Mouse (Mus musculus): ENCODE results near the gene Ube3b. TPM values are rescaled to one million over a fixed set of nuclear protein-coding genes. Genes with fewer than 3 reads are reported as not detected.

Ube3b gene
- polyA plus RNA-seq, 1 experiment from 2014 or later, result 49.2 TPM

DNA sequence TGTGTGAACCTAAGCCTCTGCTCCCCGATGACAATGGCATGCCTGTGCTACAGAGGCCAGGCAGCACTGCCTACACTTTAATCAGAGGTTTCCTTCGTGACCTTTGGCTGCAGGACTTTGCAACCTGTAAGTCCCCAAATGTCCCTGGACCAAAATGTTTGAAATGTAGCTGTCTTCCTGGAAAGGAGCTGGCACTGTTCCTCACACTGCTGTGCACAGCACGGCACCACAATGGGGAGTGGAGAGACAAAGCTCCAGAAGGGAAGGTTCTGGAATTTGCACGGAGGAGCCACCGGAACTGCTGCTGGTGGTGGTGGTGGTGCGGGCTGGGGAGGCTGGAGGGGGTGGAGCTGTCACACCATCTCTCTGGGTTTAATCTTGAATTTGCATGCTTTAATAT, 46.3 kb downstream of the Ube3b start:
- H3K27ac ChIP-seq (replicated peaks; ENCODE audit: low read depth, low read length), result 0 out of 2 replicates have a peak overlapping the region, but pooled peaks have one; percentile 45
- H3K4me3 ChIP-seq (replicated peaks; ENCODE audit: low read depth, low read length), result no peak overlapping the region
- no peak overlapping the region for H3K9ac ChIP-seq (replicated peaks; ENCODE audit: low read length)
- 75% methylated on average over 6 of the region's 6 CpGs for WGBS
- 0 out of 2 replicates have a peak, but pooled peaks cover under 1% of the 10 kb centered on the region for H3K36me3 ChIP-seq (ENCODE audit: control insufficient read depth, insufficient read depth, low read length)
- H3K27me3 ChIP-seq (ENCODE audit: control insufficient read depth, insufficient read depth, low read length), result no peaks in the 10 kb centered on the region
- DNase-seq (no peak), ATAC-seq (ENCODE audit: low FRiP score, low TSS enrichment) (no peak)
- no peaks in the 10 kb centered on the region for H3K9me3 ChIP-seq (ENCODE audit: control insufficient read depth, low read length)
- no peak overlapping the region for H3K4me2 ChIP-seq (ENCODE audit: low read length)
- H3K4me1 ChIP-seq (ENCODE audit: control insufficient read depth, insufficient read depth, low read length), result no peaks in the 10 kb centered on the region

DNA sequence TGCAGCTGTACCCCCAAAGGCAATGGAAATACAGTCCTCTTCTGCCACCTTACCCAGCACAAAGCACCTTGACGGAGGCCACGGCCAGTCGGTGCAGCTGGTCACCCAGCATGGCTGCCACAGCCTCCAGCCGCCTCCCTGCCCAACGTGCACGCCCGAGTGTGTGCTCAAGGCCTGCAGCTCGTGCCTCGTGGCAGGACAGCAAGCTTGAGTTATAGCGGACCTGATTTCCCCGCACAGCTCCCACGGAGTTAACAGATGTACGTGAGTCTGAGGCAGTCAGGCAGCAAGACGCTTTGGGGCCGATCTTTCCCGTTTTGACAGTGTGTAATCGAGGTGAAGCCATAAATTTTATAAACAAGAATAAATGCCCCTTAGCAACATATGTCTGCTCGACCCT, 48.2 kb downstream of the Ube3b start:
- WGBS, result 82% methylated on average over 18 of the region's 18 CpGs
- DNase-seq, result no peak
- no peak for ATAC-seq (ENCODE audit: low FRiP score, low TSS enrichment)
- Histone ChIP-seq H3K36me3 (ENCODE audit: control insufficient read depth, insufficient read depth, low read length) (no peaks in the 10 kb centered on the region), H3K27me3 (ENCODE audit: control insufficient read depth, insufficient read depth, low read length) (no peaks in the 10 kb centered on the region), H3K27ac (replicated peaks; ENCODE audit: low read depth, low read length) (no peak overlapping the region), H3K4me3 (replicated peaks; ENCODE audit: low read depth, low read length) (no peak overlapping the region), H3K9ac (replicated peaks; ENCODE audit: low read length) (no peak overlapping the region), H3K4me1 (ENCODE audit: control insufficient read depth, insufficient read depth, low read length) (no peaks in the 10 kb centered on the region), H3K4me2 (ENCODE audit: low read length) (no peak overlapping the region), H3K9me3 (ENCODE audit: control insufficient read depth, low read length) (no peaks in the 10 kb centered on the region)

DNA sequence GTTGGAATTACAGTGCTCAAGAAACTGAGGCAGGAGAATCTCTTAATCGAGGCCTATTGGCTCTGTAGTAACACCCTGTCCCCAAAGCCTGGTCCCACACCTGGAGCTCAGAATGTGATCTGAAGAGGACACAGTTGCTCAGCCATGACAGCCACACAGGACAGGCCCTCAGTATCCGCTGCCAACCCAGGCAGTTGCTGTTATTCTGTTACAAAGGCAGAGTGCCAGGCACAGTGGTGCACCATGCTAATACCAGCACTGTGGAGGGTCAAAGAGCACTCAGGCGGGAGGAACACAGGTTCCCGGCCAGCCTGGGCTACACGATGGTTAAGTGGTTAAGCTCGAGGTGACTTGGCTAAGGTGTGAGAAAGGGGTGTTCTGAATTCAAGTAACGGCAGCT, 49.4 kb downstream of the Ube3b start:
- H3K4me2 ChIP-seq (ENCODE audit: low read length), result no peak overlapping the region
- 85% methylated on average over 7 of the region's 7 CpGs for WGBS
- no peak overlapping the region for H3K9ac ChIP-seq (replicated peaks; ENCODE audit: low read length)
- peaks cover 6% of the 10 kb centered on the region for H3K36me3 ChIP-seq (ENCODE audit: control insufficient read depth, insufficient read depth, low read length)
- ATAC-seq (ENCODE audit: low FRiP score, low TSS enrichment) (no peak), DNase-seq (no peak)
- H3K9me3 ChIP-seq (ENCODE audit: control insufficient read depth, low read length), result no peaks in the 10 kb centered on the region
- no peak overlapping the region for H3K27ac ChIP-seq (replicated peaks; ENCODE audit: low read depth, low read length)
- H3K4me3 ChIP-seq (replicated peaks; ENCODE audit: low read depth, low read length), result no peak overlapping the region
- no peaks in the 10 kb centered on the region for H3K4me1 ChIP-seq (ENCODE audit: control insufficient read depth, insufficient read depth, low read length)
- H3K27me3 ChIP-seq (ENCODE audit: control insufficient read depth, insufficient read depth, low read length), result no peaks in the 10 kb centered on the region

DNA sequence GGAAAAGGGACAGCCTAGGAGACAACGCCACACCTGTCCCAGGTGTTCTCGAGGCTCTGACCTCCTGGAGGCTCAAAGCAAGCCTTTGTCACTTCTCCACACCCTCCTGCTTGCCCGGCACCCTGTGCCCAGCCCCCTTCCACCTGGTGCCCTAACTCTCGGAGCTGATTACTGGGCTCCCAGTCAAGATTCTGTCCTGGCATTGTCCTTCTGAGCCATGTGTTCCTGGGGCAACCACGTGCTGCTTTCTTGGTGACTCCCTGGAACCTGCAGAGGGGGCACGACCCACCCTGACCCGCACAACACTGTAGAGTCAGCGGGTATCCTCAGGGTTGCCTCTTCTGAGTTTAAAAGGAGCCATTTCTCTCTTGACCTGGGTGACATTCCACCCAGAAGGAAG, 54.0 kb downstream of the Ube3b start:
- Histone ChIP-seq H3K36me3 (ENCODE audit: control insufficient read depth, insufficient read depth, low read length) (peaks cover 20% of the 10 kb centered on the region), H3K4me2 (ENCODE audit: low read length) (no peak overlapping the region), H3K4me3 (replicated peaks; ENCODE audit: low read depth, low read length) (no peak overlapping the region), H3K27ac (replicated peaks; ENCODE audit: low read depth, low read length) (no peak overlapping the region), H3K4me1 (ENCODE audit: control insufficient read depth, insufficient read depth, low read length) (no peaks in the 10 kb centered on the region), H3K9ac (replicated peaks; ENCODE audit: low read length) (no peak overlapping the region), H3K9me3 (ENCODE audit: control insufficient read depth, low read length) (no peaks in the 10 kb centered on the region), H3K27me3 (ENCODE audit: control insufficient read depth, insufficient read depth, low read length) (no peaks in the 10 kb centered on the region)
- DNase-seq (no peak), ATAC-seq (ENCODE audit: low FRiP score, low TSS enrichment) (no peak)
- 88% methylated on average over 8 of the region's 8 CpGs for WGBS

DNA sequence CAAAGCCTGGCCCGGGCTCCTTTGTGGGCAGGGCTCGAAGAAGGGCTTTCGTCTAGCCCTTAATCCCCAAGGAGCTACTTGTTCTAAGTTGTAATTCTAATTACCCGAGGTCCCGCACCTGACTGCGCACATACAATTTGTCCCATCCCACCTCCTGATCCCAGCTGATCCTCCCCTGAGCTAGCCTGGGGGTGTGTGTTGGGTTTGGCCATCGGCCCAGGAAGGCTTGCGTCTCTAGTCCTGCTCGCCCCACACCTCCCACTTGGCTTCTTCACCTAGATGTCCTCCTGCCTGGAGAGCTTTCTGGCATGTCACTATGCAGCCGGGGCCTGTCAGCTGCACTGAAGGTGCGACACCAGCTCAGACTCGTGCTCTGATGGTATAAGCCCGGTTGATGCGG, 55.2 kb downstream of the Ube3b start:
- Histone ChIP-seq H3K27me3 (ENCODE audit: control insufficient read depth, insufficient read depth, low read length) (no peaks in the 10 kb centered on the region), H3K36me3 (ENCODE audit: control insufficient read depth, insufficient read depth, low read length) (peaks cover 20% of the 10 kb centered on the region), H3K27ac (replicated peaks; ENCODE audit: low read depth, low read length) (no peak overlapping the region), H3K9me3 (ENCODE audit: control insufficient read depth, low read length) (no peaks in the 10 kb centered on the region), H3K4me1 (ENCODE audit: control insufficient read depth, insufficient read depth, low read length) (no peaks in the 10 kb centered on the region), H3K4me2 (ENCODE audit: low read length) (no peak overlapping the region), H3K9ac (replicated peaks; ENCODE audit: low read length) (no peak overlapping the region), H3K4me3 (replicated peaks; ENCODE audit: low read depth, low read length) (no peak overlapping the region)
- WGBS, result 90% methylated on average over 14 of the region's 14 CpGs
- ATAC-seq (ENCODE audit: low FRiP score, low TSS enrichment) (no peak), DNase-seq (no peak)

DNA sequence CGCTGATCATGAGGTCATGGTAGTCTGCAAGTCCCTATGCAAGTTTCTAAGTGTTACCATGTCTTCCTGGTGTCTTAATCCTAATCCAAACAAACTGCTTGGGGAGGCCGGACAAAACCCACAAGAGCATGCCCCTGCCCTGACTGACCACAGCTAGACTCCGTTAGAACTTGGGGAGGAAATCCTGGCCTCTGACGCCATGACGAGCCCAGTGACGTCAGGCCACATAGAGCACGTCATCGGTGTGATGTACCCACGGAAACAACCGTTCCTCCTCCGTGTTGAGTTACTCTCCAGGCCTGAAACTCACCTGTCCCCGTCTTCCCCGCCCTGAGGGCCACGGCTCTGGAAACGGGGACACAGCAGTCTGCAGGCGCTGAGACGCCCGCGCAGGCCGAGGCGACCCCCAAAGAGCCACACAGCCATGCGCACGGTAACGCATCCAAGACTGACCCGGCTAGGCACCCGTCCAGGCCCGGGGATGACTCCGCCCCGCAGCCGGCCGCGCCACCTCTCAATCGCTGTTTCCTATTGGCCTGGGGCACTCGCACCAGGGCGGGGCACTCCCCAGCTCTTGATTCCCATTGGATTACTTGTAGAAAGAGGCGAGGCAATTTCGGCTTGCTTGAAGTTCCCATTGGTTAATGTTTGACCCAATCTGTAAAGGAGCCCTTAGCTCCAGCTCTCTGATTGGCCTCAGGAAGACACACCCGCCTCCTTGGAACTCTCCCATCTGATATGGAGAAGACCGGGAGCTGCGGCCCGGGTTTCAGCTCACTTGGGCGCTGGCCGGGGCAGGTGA, 63.4 kb downstream of the Ube3b start, which contains the start of the genes Mmab and Mvk:
Gene Mmab (minus strand): TSS at position 495 of the 802 bp plus-strand sequence.
Gene Mvk (plus strand): TSS at position 704 of the 802 bp plus-strand sequence.
- ATAC-seq (ENCODE audit: low FRiP score, low TSS enrichment) (peak; percentile 98), DNase-seq (peak; percentile 99)
- peaks cover 22% of the 10 kb centered on the region; the same call in 1 of the 2 replicates for H3K36me3 ChIP-seq (ENCODE audit: control insufficient read depth, insufficient read depth, low read length)
- 3% methylated on average over 43 of the region's 43 CpGs for WGBS
- H3K4me2 ChIP-seq (ENCODE audit: low read length), result peak within 1 kb of the TSS; percentile 79
- H3K9me3 ChIP-seq (ENCODE audit: control insufficient read depth, low read length), result no peaks in the 10 kb centered on the region
- peaks cover 8% of the 10 kb centered on the region; the same call in 1 of the 2 replicates for H3K4me1 ChIP-seq (ENCODE audit: control insufficient read depth, insufficient read depth, low read length)
- H3K27ac ChIP-seq (replicated peaks; ENCODE audit: low read depth, low read length), result peak within 1 kb of the TSS; percentile 76
- H3K9ac ChIP-seq (replicated peaks; ENCODE audit: low read length), result peak within 1 kb of the TSS; percentile 67
- H3K27me3 ChIP-seq (ENCODE audit: control insufficient read depth, insufficient read depth, low read length), result no peaks in the 10 kb centered on the region
- H3K4me3 ChIP-seq (replicated peaks; ENCODE audit: low read depth, low read length), result peak within 1 kb of the TSS; percentile 67

DNA sequence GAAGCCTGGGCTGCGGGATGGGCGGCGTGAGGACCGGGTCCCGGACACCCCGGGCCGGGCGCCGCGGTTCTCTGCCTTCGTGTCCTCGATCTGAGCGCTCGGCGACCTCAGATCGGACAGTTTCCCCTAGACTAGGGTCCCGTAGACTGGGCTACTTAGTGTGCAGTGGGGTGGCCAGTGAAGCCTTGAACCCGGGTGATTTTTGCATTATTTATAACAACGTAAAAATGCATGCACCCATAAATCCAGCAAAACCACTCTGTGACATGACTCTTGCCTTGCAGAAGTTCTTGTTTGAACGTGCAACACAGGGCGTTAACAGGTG, 63.9 kb downstream of the Ube3b start:
- H3K27me3 ChIP-seq (ENCODE audit: control insufficient read depth, insufficient read depth, low read length), result no peaks in the 10 kb centered on the region
- H3K4me2 ChIP-seq (ENCODE audit: low read length), result peak overlapping the region; percentile 79
- H3K4me3 ChIP-seq (replicated peaks; ENCODE audit: low read depth, low read length), result peak overlapping the region; percentile 67
- H3K27ac ChIP-seq (replicated peaks; ENCODE audit: low read depth, low read length), result no peak overlapping the region
- peaks cover 8% of the 10 kb centered on the region; the same call in 1 of the 2 replicates for H3K4me1 ChIP-seq (ENCODE audit: control insufficient read depth, insufficient read depth, low read length)
- no peak for DNase-seq
- WGBS, result under 1% methylated on average over 21 of the region's 21 CpGs
- H3K9ac ChIP-seq (replicated peaks; ENCODE audit: low read length), result peak overlapping the region; percentile 61
- H3K36me3 ChIP-seq (ENCODE audit: control insufficient read depth, insufficient read depth, low read length), result peaks cover 23% of the 10 kb centered on the region; the same call in 1 of the 2 replicates
- ATAC-seq (ENCODE audit: low FRiP score, low TSS enrichment), result no peak; the same call in none of the 2 replicates
- no peaks in the 10 kb centered on the region for H3K9me3 ChIP-seq (ENCODE audit: control insufficient read depth, low read length)

DNA sequence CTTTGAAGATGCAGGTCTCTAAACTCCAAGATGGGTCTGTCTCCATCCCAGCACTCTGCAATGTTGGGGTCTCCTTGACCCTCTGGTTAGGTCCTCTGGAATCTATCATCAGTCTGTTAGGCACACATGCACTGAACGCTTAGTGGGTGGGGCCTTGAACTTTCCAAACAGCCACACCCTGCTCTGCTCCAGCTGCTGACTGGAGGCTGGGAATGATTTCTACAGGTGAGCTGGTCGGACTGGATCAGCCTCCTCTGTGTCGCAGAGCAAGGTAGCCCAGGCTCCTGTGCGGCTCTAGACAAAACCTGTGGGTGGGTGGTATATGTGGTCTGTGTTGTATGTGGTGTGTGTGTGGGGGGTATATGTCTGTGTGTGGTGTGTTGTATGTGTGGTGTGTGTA, 68.6 kb downstream of the Ube3b start:
- Histone ChIP-seq H3K36me3 (ENCODE audit: control insufficient read depth, insufficient read depth, low read length) (peaks cover 48% of the 10 kb centered on the region), H3K4me2 (ENCODE audit: low read length) (no peak overlapping the region), H3K27me3 (ENCODE audit: control insufficient read depth, insufficient read depth, low read length) (no peaks in the 10 kb centered on the region), H3K4me3 (replicated peaks; ENCODE audit: low read depth, low read length) (no peak overlapping the region), H3K9me3 (ENCODE audit: control insufficient read depth, low read length) (no peaks in the 10 kb centered on the region), H3K4me1 (ENCODE audit: control insufficient read depth, insufficient read depth, low read length) (peaks cover 8% of the 10 kb centered on the region; the same call in 1 of the 2 replicates), H3K9ac (replicated peaks; ENCODE audit: low read length) (no peak overlapping the region), H3K27ac (replicated peaks; ENCODE audit: low read depth, low read length) (no peak overlapping the region)
- 92% methylated on average over 4 of the region's 4 CpGs for WGBS
- DNase-seq (no peak), ATAC-seq (ENCODE audit: low FRiP score, low TSS enrichment) (no peak)

DNA sequence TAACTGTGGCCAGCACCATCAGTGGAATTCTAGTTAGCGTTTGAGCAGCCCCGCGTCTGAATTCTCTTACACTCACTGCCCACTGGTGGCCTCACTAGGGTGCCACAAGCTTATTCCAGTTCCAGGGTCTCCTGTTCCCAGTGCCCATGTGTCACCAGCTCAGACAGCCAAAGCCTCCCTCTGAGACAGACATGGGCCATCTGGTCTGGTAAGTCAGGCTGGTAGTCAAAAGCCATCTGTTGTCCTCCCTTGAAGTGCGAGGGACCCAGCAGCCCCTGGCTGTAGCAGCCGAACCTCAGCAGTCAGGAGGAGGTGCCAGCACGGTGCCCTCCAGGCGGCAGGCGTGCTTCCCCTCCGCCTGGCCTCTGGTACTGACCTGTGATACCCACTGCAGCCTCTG, 75.9 kb downstream of the Ube3b start:
- H3K4me3 ChIP-seq (replicated peaks; ENCODE audit: low read depth, low read length), result no peak overlapping the region
- H3K36me3 ChIP-seq (ENCODE audit: control insufficient read depth, insufficient read depth, low read length), result peaks cover 24% of the 10 kb centered on the region
- no peak for ATAC-seq (ENCODE audit: low FRiP score, low TSS enrichment)
- H3K4me1 ChIP-seq (ENCODE audit: control insufficient read depth, insufficient read depth, low read length), result no peaks in the 10 kb centered on the region
- 81% methylated on average over 9 of the region's 9 CpGs for WGBS
- no peak overlapping the region for H3K9ac ChIP-seq (replicated peaks; ENCODE audit: low read length)
- no peaks in the 10 kb centered on the region for H3K9me3 ChIP-seq (ENCODE audit: control insufficient read depth, low read length)
- H3K27me3 ChIP-seq (ENCODE audit: control insufficient read depth, insufficient read depth, low read length), result no peaks in the 10 kb centered on the region
- DNase-seq, result no peak
- H3K27ac ChIP-seq (replicated peaks; ENCODE audit: low read depth, low read length), result no peak overlapping the region
- no peak overlapping the region for H3K4me2 ChIP-seq (ENCODE audit: low read length)

Data from midbrain, embryonic 14.5 days (tissue).